Mouse (Mus musculus): ENCODE measurements around the gene Fam20b. TPM values are rescaled to one million over a fixed set of nuclear protein-coding genes. Genes with fewer than 3 reads are reported as not detected.

The Fam20b gene
- polyA plus RNA-seq (2012; rRNA removed): 5.2 and 7.5 TPM in 2 replicates
- 9.9 and 11.1 TPM in 2 replicates for polyA plus RNA-seq (2014; fragmentation: Nextera tagmentation; extraction: Ambion mirVana)

- ATAC-seq (ENCODE audit: insufficient read depth) (peak; percentile 96), DNase-seq (ENCODE audit: low read depth in 3 of 3, low spot score in 3 of 3) (peak; percentile 85 to 89 (median 89))
- Histone ChIP-seq H3K27me3 (ENCODE audit: control insufficient read depth, insufficient read depth, low read length) (no peaks in the 10 kb centered on the region), H3K9ac (replicated peaks) (peak within 1 kb of the TSS; percentile 91), H3K36me3 (replicated peaks; ENCODE audit: control insufficient read depth, insufficient read depth, low read depth) (no peaks in the 10 kb centered on the region; the same call in 1 of the 2 replicates), H3K4me3 (ENCODE audit: insufficient read depth in 1 of 2, low read depth in 2 of 2, low read length in 2 of 2) (peak within 1 kb of the TSS; percentile 84 to 95), H3K4me1 (replicated peaks; ENCODE audit: control insufficient read depth in 2 of 2, insufficient read depth in 2 of 2, low read length in 1 of 2) (peaks cover 17 to 19% of the 10 kb centered on the region in 2 experiments), H3K4me2 (ENCODE audit: low read depth) (peak within 1 kb of the TSS; percentile 93), H3K27ac (peak within 1 kb of the TSS; percentile 72), H3K9me3 (ENCODE audit: control insufficient read depth, low read length) (no peaks in the 10 kb centered on the region)
- 1% methylated on average over 45 of the region's 47 CpGs for WGBS (ENCODE audit: insufficient replicate concordance)
- no peak for TF ChIP-seq CTCF (IDR thresholded peaks at IDR 0.05; ENCODE audit: low read depth)
- TF ChIP-seq EP300 (IDR thresholded peaks at IDR 0.05; ENCODE audit: low read depth): no peak
Measured at GRCm38 (mm10) chr1:156718950-156719805, at the start of gene Fam20b. TSS of gene Fam20b (minus strand) at chr1:156719086.

GRCm38 (mm10) chr1:156765311-156765710, 46.4 kb upstream of the Fam20b start:
- 67% methylated on average over 3 of the region's 3 CpGs for WGBS (ENCODE audit: insufficient replicate concordance)
- Histone ChIP-seq H3K4me3 (ENCODE audit: insufficient read depth in 1 of 2, low read depth in 2 of 2, low read length in 2 of 2) (no peak overlapping the region), H3K27ac (no peak overlapping the region), H3K9ac (replicated peaks) (no peak overlapping the region), H3K9me3 (ENCODE audit: control insufficient read depth, low read length) (no peaks in the 10 kb centered on the region), H3K4me2 (ENCODE audit: low read depth) (no peak overlapping the region), H3K4me1 (replicated peaks; ENCODE audit: control insufficient read depth in 2 of 2, insufficient read depth in 2 of 2, low read length in 1 of 2) (no peaks in the 10 kb centered on the region), H3K36me3 (replicated peaks; ENCODE audit: control insufficient read depth, insufficient read depth, low read depth) (no peaks in the 10 kb centered on the region), H3K27me3 (ENCODE audit: control insufficient read depth, insufficient read depth, low read length) (no peaks in the 10 kb centered on the region)
- TF ChIP-seq CTCF (IDR thresholded peaks at IDR 0.05; ENCODE audit: low read depth) (no peak), EP300 (IDR thresholded peaks at IDR 0.05; ENCODE audit: low read depth) (no peak)
- ATAC-seq (ENCODE audit: insufficient read depth): no peak
- DNase-seq (ENCODE audit: low read depth in 3 of 3, low spot score in 3 of 3): no peak

GRCm38 (mm10) chr1:156764584-156764983, 45.7 kb upstream of the Fam20b start:
- TF ChIP-seq CTCF (IDR thresholded peaks at IDR 0.05; ENCODE audit: low read depth) (peak; percentile 65), EP300 (IDR thresholded peaks at IDR 0.05; ENCODE audit: low read depth) (no peak)

GRCm38 (mm10) chr1:156763280-156763679, 44.4 kb upstream of the Fam20b start:
- Histone ChIP-seq H3K9me3 (ENCODE audit: control insufficient read depth, low read length) (no peaks in the 10 kb centered on the region), H3K4me1 (replicated peaks; ENCODE audit: control insufficient read depth in 2 of 2, insufficient read depth in 2 of 2, low read length in 1 of 2) (no peaks in the 10 kb centered on the region), H3K27ac (no peak overlapping the region), H3K4me2 (ENCODE audit: low read depth) (no peak overlapping the region), H3K27me3 (ENCODE audit: control insufficient read depth, insufficient read depth, low read length) (no peaks in the 10 kb centered on the region), H3K9ac (replicated peaks) (no peak overlapping the region), H3K36me3 (replicated peaks; ENCODE audit: control insufficient read depth, insufficient read depth, low read depth) (no peaks in the 10 kb centered on the region), H3K4me3 (ENCODE audit: insufficient read depth in 1 of 2, low read depth in 2 of 2, low read length in 2 of 2) (no peak overlapping the region)
- WGBS (ENCODE audit: insufficient replicate concordance): 81% methylated on average over 6 of the region's 6 CpGs
- ATAC-seq (ENCODE audit: insufficient read depth) (no peak), DNase-seq (ENCODE audit: low read depth in 3 of 3, low spot score in 3 of 3) (no peak)
- TF ChIP-seq CTCF (IDR thresholded peaks at IDR 0.05; ENCODE audit: low read depth) (no peak), EP300 (IDR thresholded peaks at IDR 0.05; ENCODE audit: low read depth) (no peak)

More at GRCm38 (mm10) chr1:156764584-156764983, 45.7 kb upstream of the Fam20b start:
- DNase-seq (ENCODE audit: low read depth in 3 of 3, low spot score in 3 of 3) (no peak), ATAC-seq (ENCODE audit: insufficient read depth) (no peak)
- Histone ChIP-seq H3K4me2 (ENCODE audit: low read depth) (no peak overlapping the region), H3K36me3 (replicated peaks; ENCODE audit: control insufficient read depth, insufficient read depth, low read depth) (no peaks in the 10 kb centered on the region), H3K27ac (no peak overlapping the region), H3K9ac (replicated peaks) (no peak overlapping the region), H3K4me1 (replicated peaks; ENCODE audit: control insufficient read depth in 2 of 2, insufficient read depth in 2 of 2, low read length in 1 of 2) (no peaks in the 10 kb centered on the region), H3K9me3 (ENCODE audit: control insufficient read depth, low read length) (no peaks in the 10 kb centered on the region), H3K4me3 (ENCODE audit: insufficient read depth in 1 of 2, low read depth in 2 of 2, low read length in 2 of 2) (no peak overlapping the region), H3K27me3 (ENCODE audit: control insufficient read depth, insufficient read depth, low read length) (no peaks in the 10 kb centered on the region)
- 61% methylated on average over 6 of the region's 6 CpGs for WGBS (ENCODE audit: insufficient replicate concordance)

- Histone ChIP-seq H3K9me3 (ENCODE audit: control insufficient read depth, low read length) (no peaks in the 10 kb centered on the region), H3K27ac (no peak overlapping the region), H3K9ac (replicated peaks) (no peak overlapping the region), H3K27me3 (ENCODE audit: control insufficient read depth, insufficient read depth, low read length) (no peaks in the 10 kb centered on the region), H3K4me3 (ENCODE audit: insufficient read depth in 1 of 2, low read depth in 2 of 2, low read length in 2 of 2) (no peak overlapping the region), H3K4me1 (replicated peaks; ENCODE audit: control insufficient read depth in 2 of 2, insufficient read depth in 2 of 2, low read length in 1 of 2) (no peaks in the 10 kb centered on the region), H3K4me2 (ENCODE audit: low read depth) (no peak overlapping the region), H3K36me3 (replicated peaks; ENCODE audit: control insufficient read depth, insufficient read depth, low read depth) (no peaks in the 10 kb centered on the region)
- no peak for TF ChIP-seq EP300 (IDR thresholded peaks at IDR 0.05; ENCODE audit: low read depth)
- TF ChIP-seq CTCF (IDR thresholded peaks at IDR 0.05; ENCODE audit: low read depth): no peak
- ATAC-seq (ENCODE audit: insufficient read depth): no peak
- no peak for DNase-seq (ENCODE audit: low read depth in 3 of 3, low spot score in 3 of 3)
- WGBS (ENCODE audit: insufficient replicate concordance): 71% methylated on average over 10 of the region's 10 CpGs
Measured at GRCm38 (mm10) chr1:156761430-156761801, 42.5 kb upstream of the Fam20b start.

Data from liver, embryonic 14.5 days (tissue).